Mouse (Mus musculus) c-Kit-negative CD71-positive TER-119-positive erythroid progenitor cells, embryonic 14.5 days (primary cell): ENCODE measurements around the gene Txndc11.

Experiments used
- DNase-seq: peaks from one replicate; pipeline ENCODE4 v3.0.0-alpha.2; 2013; ENCODE audit warnings: low read depth, low spot score

Txndc11 gene

DNA sequence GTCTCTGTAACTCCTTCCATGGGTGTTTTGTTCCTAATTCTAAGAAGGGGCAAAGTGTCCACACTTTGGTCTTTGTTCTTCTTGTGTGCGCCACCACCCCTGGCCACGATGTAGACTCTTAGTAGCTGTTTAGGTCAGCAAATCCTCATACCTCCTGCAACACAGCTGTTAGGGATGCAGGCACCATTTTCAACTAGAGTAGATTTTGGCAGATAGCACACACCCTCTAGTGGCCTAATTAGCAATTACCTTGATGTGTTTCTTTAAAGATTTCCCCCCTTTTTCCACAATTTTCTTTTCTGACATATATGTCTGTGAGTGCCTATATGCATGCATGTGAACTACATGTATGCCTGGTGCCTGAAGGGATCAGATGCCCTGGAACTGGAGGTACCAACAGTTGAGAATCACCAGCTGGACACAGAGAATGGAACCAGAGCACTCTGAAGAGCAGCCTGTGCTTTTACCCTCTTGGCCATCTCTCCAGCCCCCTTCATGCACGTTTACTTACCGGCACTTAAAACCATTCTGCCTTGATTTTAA lies 25.2 kb downstream of the Txndc11 start:
- no peak for DNase-seq

DNA sequence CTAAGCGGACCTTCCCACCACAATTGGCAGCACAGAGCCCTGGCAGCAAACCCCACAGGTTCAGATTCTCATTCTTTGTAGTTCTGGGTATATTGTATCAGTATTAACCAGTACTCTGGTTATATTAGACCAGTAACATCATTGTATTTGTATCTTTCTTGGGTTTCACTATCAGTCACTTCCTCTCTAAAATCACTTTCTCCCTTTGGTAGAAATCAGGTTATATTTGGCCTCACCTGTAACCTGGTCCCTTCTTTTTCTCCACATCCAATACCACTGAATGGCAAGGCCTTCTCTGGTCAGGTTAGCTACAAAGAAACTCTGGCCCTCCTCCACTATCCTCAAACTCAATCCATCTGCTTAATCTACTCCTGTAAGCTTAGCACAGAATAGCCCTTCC lies 29.5 kb downstream of the Txndc11 start:
- no peak for DNase-seq

DNA sequence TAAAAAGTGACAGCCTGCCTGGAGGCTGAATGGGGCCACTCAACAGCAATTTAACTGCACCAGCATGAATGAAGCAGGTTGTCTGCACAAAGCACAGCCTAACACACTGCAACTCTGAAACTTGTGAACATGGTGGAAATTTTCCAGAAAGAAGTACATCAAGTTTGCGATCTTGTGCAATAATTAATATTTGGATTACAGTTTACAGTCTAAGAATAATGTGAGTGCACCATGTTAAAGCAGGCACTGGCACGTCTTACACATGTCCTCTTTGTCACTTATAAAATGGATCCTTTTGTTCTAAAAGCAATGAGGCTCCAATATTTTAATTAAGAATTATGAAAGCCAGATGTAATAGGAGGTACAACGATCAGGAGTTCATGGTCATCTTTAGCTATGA lies 37.1 kb downstream of the Txndc11 start:
- DNase-seq: no peak

DNA sequence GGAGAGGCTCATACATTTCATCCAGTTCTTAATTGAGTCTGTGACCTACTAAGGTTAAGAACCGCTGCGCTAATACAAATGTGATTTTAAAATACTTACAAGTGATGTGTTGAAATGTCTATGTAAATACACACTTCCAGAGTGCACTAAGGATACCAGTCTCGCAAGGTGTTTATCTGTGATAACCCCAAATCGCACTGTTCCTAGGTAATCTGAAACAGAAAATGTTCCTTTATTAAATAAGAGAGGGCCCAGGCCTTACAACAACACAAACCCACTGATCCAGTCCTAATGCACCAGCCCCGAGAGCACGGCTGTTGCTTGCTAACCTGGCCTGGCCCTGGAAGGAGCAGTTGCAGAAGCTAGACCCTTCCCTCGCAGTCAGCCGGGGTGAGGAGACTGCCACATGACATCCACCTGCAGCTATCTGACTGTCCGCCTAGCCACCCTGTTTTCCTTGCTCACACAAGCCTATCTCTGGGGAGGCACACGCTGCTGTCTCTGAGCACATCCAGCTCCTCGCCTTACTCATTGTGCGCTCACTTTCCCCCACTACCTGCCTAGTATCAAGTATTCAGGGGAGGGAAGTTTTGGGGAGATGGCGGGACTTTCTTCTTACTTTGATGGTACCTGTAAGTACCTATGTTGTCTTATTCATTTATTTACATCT lies 40.6 kb downstream of the Txndc11 start:
- no peak for DNase-seq

DNA sequence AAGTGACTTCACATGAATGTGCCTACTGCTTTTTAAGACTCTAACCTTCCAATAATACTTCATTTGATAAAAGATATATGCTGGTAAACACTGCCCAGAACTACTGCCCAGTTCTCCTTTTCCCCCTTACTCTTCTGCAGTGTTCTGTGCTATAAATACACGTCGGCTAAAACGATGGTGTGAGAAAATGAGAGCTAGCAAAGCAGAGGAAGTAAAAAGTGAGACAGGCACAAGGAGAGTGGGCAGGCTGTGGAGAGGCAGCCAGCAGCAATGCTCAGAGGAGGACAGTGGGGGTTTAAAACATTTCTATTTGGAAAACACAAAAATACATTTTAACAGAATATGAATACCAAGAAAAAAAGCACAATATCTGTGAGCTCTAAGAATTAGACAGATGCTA lies 41.9 kb downstream of the Txndc11 start:
- DNase-seq: no peak

DNA sequence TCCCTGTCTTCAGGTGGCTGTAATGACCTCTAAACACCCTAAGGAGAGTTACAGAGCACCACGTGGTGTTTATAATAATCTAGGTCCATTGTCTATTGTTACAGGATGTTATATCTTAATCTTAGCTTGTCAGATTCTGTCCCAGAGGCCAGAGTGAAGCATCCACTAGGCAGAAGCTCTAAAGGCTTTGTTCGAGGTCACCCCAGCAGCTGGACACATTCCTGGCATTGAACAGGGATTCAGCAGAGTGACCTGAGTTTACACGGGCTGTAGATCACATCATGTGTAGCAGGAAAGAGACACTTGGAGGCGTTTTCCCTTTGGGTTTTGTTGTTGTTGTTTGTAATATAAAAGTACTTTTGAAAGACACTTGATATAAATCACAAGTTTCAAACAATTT lies 42.4 kb downstream of the Txndc11 start:
- DNase-seq: no peak

DNA sequence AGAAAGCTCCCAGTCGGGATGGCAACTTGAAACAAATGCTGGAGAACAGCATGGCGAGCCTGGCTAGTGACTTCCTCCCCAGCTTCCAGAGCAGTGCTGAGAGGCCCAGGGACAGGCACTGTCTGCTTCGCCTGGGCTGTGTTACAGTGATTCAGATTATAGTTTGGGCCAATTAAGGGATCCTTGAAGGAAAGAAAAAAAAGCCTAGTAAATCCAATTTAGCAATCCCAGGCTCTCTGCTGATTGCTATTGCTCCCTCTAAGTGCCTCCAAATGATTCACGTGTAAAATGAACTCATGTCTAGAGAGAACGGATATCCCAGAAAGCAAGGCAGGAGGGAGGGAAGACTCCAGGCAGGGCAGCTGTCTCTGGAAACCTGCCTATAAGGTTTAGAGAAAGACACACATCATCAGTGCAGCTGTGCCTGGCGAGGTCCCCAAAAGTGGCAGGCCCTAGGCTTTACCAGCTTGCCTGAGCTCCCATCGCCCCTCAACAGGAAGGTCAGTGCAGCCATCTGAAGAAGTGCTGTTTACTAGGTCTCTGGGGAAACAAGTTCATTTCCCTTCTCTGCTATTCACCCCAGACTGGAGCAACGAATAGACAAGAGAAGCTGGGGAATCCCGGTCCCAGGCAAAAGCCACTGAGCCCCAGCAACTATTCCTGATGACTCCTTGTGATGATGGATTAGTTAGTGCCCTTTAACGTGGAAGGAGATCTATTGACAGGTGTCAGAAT lies 43.4 kb downstream of the Txndc11 start:
- no peak for DNase-seq

DNA sequence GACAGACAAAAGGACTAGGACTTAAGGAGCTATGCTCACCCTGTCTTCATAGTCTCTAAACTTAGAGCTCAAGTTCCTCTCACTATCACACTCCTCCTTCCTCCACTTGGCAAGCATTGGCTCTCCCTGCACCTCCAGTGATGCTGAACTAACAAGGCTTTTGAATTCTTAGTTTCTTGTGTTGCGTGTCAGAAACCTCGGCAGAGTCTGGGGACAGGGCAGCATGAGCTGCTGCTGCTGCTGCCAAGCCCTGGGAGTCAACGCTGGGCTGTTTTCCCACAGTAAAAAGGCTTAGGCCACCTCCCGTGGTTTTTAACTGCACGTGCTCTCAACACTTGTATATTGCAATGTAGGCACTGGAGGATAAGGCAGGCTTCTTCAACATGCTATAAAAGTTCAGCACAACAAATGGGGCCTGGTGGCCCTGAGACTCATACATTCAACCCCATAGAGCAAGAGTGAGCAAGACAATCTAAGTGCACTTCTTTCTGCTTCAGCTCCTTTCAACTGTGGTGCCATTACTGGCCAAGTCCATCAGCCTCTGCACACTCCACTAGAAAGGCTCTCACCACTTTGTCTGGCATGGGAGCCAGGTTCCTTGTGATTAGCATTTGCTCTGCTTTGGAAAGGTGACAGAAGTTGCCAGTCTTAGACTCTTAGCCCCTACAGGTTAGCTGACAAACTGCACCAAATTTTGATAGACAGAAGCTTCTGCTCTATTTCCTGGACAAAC lies 47.4 kb downstream of the Txndc11 start:
- DNase-seq: no peak

DNA sequence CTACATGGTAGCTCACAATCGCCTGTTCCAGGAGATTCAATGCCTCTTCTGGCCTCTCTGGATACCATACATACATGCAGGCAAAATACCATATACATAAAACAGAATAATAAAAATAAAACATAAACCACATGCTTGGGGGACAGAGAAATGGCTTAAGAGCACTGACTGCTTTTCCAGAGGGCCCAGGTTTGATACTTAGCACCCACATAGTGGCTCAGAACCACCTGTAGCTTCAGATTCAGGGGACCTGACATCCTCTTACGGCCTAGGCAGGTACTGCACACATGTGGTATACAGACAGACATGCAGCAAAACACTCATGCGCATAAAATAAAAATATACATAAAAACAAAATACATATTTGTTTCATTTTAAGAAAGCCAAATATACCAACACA lies 48.2 kb downstream of the Txndc11 start:
- DNase-seq: no peak

DNA sequence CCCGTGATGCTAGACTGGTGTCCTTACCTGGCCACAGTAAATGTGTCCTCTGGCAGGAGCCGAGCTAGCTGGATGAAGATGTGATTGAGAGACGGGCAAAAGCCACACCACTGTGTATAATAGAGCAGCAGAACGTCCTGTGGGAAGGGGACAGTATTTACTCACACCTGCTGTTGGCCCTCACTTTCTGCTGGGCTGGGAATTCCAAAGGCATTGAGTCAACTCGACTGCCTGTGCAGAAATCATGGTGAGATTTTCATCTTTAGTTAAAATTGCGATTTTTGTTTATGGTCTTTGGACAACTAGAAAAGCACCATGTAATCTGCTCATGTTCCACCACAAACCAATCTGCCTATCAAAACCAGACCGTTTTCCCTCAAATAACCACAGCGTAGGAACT lies 50.3 kb downstream of the Txndc11 start:
- DNase-seq: no peak

DNA sequence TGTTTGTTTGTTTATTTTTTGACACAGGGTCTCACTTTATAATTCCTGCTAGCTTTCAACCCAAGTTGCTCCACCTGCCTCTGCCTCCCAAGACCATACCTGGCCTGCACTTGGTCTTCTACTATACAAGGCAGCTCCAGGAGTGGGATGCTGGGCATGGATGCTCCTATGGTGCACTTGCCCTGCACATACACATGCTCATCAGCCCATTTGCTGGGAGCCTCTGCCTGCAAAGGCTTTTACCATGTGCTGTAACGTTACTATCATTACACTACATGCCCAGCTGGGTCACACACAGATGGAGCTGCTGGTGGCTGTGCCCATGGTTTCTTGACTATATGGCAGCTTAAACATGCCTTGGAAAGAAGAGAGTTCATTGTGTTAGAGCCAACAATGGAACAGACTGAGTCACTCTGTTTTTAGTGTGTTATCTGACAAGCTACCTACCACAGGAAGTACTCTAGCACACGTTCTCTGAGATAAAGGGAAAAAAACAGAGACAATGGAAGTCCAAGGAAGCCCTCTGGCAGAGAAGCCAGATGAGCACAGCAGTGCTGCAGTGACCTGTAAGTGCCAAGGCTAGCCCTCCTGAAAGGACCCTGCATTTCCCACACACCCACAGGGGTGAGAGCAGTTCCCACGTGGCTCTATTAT lies 56.1 kb downstream of the Txndc11 start:
- DNase-seq: no peak

DNA sequence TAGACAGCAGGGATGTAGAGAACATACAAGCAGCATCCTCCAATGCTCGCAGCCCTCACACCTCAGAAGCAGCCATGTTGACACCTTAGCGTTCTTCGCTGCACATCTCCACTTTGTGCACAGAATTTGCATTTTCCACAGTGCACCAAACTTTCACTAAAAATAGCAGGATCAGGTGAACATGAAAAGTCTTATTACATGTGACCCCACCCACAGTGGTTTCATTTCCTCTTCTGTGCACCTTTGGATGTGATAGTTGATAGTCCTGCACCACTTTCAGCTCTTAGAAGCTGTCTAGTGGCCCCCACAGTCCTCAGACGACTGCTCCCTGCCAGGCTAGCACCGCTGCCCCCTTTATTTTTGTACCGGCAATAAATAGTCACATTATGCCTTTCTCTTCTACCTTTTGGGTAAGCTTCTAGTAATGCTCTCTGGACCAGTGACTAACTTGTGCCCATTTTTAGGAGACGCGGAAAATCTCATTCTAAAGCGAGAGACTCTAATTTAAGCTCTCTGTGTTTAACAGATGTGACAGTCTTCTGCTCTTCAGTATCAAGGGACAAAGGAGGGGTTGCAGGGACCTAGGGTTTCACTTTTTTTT lies 56.7 kb downstream of the Txndc11 start:
- DNase-seq: no peak

DNA sequence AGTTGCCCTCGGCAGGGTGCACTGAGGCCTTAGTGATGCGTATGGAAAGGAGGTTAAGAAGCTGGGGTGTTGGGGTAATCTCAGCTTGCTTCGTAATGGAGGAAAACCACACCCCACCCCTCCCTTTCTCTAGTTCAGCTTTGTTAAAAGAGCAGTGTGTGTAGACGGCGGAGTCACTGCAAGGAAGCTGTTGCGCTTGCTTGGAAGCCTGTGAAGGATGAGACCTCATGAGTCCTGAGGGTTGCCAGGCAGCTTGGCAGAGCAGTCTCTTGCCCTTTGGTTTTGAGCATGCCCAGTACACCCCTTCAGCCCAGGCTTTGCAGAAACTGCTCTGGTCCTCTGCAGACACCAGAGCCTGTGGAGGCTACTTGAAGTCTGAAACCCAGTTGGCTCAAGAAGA lies 61.4 kb downstream of the Txndc11 start:
- DNase-seq: no peak

DNA sequence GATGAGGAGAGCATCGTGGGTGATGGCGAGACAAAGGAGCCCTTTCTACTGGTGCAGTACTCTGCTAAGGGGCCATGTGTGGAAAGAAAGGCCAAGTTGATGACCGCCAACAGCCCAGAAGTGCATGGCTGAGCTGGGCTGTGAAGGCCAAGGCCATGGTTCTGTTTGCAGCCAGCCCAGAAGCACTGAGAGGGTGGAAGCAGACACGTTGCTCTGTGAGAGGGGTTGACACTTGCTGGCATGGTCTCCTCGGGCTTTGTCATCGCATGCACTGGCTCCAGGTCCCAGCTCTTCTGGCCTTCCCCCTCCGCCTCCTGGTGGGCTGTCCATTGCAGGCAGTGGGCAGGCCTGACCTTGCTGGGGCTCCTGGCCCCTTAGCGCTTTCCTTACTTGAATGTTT lies 62.0 kb downstream of the Txndc11 start:
- DNase-seq: no peak

DNA sequence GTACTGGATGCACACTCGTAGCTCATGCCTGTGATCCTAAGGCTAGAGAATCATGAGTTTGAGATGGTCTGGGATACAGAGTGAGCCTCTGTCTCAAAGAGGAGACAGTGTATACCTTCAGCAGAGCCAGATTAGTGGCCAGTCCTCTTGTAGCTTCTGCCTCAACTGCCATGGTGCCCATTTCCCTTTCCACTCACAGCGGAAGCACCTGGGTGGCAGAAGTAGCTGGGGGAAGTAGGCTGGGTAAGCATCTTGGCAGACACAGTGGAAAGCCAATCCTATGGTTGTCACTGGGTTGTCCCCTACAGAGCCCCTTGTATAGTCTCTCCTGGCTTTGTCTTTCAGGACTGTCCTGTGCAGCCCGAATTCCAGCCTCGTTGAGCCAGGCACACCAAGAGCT lies 62.6 kb downstream of the Txndc11 start:
- DNase-seq: no peak

DNA sequence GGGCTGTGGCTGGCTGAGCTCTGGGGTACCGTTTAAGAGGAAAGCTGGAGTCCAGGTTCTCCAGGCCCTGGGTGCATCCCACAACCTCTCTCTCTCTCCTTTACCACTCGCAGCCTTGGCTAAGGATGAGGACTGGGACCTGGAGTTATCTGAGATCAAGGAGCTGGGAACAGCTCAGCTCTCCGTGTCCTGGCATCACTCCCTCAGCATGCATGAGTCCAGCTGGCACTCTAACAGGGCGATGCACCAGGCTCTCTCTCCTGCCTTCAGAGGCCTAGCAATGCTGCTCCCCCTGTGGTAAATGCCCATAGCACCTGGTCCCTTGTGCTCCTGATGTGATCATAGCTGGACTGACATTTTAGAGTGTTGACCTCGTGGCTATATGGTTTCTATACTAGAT lies 63.3 kb downstream of the Txndc11 start:
- no peak for DNase-seq

DNA sequence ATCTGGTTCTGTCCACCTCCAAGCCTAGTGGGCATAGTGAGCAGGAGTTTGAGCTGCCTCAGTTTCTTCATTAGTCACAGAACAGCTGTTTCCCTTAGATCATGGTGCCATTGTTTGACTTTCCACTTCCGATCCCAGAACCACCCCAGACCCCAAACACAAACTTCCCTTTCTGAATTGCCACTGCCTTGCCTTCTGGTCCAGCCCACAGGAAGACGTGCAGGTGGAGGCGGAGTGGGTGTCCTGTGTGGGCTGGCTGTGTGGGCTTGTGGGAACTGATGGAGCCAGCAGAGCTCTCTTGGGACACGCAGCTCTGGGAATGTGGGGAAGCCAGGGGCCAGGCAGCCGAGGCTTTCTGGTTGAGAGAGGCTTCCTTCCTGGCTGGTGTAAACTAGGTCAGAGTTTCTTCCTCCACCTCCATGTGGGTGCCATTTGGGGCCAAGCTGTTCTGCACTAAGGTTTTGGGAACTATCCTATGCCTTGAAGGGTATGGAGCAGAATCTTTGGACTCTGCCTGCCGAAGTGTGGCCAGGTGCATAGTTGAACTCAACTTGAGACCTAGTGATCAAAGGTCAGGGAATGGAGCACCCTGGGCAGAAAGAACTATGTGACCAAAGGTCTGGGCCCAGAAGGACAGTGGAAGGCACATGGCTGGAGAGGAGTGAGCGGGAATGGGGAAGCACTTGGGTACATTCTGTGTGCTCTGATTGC lies 64.6 kb downstream of the Txndc11 start:
- no peak for DNase-seq

DNA sequence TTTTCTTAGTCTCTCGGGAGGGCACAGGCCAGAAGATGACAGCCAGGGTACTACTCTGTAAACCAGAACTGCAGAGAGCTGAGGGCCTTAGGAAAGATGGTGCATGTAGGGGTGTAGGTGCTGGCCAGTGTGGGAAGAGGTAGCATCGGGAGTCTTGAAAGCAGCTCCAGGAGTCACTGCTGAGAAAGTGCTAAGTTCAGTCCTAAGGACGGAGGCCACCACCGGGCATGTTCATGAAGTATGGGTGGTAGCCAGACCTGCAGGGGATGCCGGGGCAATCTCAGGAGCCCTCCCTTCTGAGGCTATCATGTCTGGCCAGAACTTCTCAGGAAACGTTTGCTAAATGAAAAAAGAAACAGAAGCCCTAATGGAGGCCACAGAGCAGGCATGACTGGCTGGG lies 65.2 kb downstream of the Txndc11 start:
- DNase-seq: no peak

DNA sequence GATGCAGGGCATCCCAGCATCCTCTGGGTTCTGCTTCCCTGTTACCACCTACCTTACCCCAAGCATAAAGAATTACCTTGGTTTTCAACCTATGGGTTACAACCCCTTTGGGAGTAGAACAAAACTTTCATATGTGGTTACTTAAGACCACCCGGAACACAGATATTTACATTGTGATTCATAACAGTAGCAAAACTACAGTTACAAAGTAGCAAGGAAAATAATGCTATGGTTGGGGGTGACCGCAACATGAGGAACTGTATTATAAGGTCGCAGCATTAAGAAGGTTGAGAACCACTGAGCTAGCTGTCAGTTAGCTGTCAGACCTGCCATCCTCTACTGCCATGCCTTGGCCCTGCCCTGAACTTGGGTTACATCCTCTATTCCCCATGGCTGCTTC lies 65.8 kb downstream of the Txndc11 start:
- DNase-seq: no peak

DNA sequence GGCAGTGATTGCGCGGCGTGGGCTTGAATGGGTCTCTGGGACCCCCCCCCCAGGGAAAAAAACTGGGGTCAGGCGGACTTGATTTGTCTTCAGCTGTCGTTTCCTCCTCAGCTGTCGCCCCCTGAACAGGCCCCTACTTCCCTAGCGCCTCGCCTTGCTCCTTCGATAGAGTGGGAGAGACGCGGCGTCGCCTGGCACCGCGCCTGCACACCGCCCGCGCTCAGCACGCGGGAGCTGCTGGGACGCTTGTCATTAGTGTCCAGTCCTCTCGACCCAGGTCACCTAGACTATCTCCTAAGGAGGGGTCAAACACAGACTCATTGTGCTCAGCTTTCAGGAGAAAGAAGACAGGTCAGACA lies 67.6 kb downstream of the Txndc11 start:
- no peak for DNase-seq
